Mouse (Mus musculus) bone marrow macrophage, adult 2 months (primary cell): ENCODE data around the gene Cask.

Source experiments
- CTCF ChIP-seq: IDR thresholded peaks from 2 replicates; pipeline ENCODE4 v1.5.1; 2012; ENCODE audit warnings: low read depth, mild to moderate bottlenecking, low read length, moderate library complexity
- POLR2A ChIP-seq: IDR thresholded peaks from 2 replicates; pipeline ENCODE4 v1.6.1; 2012; ENCODE audit warnings: mild to moderate bottlenecking, low read depth, low read length, borderline replicate concordance

DNA sequence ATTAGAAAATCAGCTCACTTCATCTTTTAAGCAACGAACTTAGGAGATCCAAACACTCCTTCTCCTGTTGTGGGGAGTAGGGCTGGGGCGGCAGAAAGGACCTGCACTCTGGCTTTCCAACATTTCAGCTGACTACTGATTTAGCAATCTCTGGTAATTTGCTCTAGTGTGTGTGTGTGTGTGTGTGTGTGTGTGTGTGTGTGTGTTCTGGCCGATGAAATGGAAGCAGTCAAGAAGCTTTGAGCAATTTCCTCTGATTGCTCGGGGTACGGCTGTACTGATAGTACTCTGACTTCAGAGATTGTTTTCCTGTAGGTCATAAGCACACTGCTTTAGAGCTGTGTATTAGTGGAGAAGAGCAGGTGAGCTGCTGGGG is 331.8 kb downstream of the Cask start:
- TF ChIP-seq POLR2A (no peak), CTCF (no peak)
